Mouse (Mus musculus) ES-E14 (cell line): ENCODE data around the gene Med7. TPM values are rescaled to one million over a fixed set of nuclear protein-coding genes. Genes with fewer than 3 reads are reported as not detected.

Experiments used
- DNase-seq: peaks from one replicate; pipeline ENCODE4 v3.0.0-alpha.2; 2013; ENCODE audit warnings: low read depth, low spot score
- H3K27ac ChIP-seq: 2 replicates; pipeline ENCODE4 v1.5.1; 2012; ENCODE audit warnings: low read depth, mild to moderate bottlenecking, low read length, moderate library complexity, mixed read lengths; ENCODE audit not compliant: poor library complexity, insufficient read depth, severe bottlenecking
- H3K36me3 ChIP-seq: 2 replicates; pipeline ENCODE4 v1.6.1; 2012; ENCODE audit warnings: mild to moderate bottlenecking, low read length, moderate library complexity, mixed read lengths; ENCODE audit not compliant: control insufficient read depth, poor library complexity, insufficient read depth, severe bottlenecking
- H3K4me1 ChIP-seq, 2 experiments: fragments of 150-350 bp in 1 of 2; sonication (generic) in 1 of 2; 2 replicates each; pipeline ENCODE4 v1.6.1; 2012; ENCODE audit warnings: low read length in 2 of 2, mild to moderate bottlenecking in 1 of 2, mixed read lengths in 1 of 2; ENCODE audit not compliant: control insufficient read depth in 2 of 2, insufficient read depth in 2 of 2, poor library complexity in 1 of 2
- H3K4me3 ChIP-seq, 2 experiments: fragments of 150-350 bp in 1 of 2; sonication (generic) in 1 of 2; 2 replicates each; pipeline ENCODE4 v1.5.1; 2012; ENCODE audit warnings: low read length in 2 of 2, low read depth in 1 of 2, mild to moderate bottlenecking in 1 of 2, mixed read lengths in 1 of 2; ENCODE audit not compliant: insufficient read depth in 1 of 2, poor library complexity in 1 of 2, severe bottlenecking in 1 of 2
- H3K9ac ChIP-seq: 2 replicates; pipeline ENCODE4 v1.6.1; 2012; ENCODE audit warnings: low read depth, mild to moderate bottlenecking, low read length, mixed read lengths; ENCODE audit not compliant: poor library complexity, insufficient read depth, severe bottlenecking
- H3K9me3 ChIP-seq: fragments of 150-350 bp; sonication (generic); 2 replicates; pipeline ENCODE4 v1.6.1; 2012; ENCODE audit warnings: low read depth, mild to moderate bottlenecking, low read length; ENCODE audit not compliant: control insufficient read depth, insufficient read depth
- CHD2 ChIP-seq: IDR thresholded peaks from 2 replicates; pipeline ENCODE4 v1.6.1; 2014; ENCODE audit warnings: mild to moderate bottlenecking, low read depth, low read length, inconsistent platforms
- HCFC1 ChIP-seq: IDR thresholded peaks from 2 replicates; pipeline ENCODE4 v1.6.1; 2012; ENCODE audit warnings: low read length, inconsistent platforms, borderline replicate concordance; ENCODE audit not compliant: insufficient read depth
- MAFK ChIP-seq: IDR thresholded peaks from 2 replicates; pipeline ENCODE4 v1.6.1; 2014; ENCODE audit warnings: mild to moderate bottlenecking, low read depth, low read length, inconsistent platforms; ENCODE audit not compliant: insufficient read depth
- ZC3H11A ChIP-seq: IDR thresholded peaks from 2 replicates; pipeline ENCODE4 v1.6.1; 2012; ENCODE audit warnings: low read depth, mild to moderate bottlenecking, inconsistent platforms, low read length, borderline replicate concordance
- ZNF384 ChIP-seq: IDR thresholded peaks from 2 replicates; pipeline ENCODE4 v1.6.1; 2012; ENCODE audit warnings: low read depth, low read length, inconsistent platforms
- in situ Hi-C, 2 experiments: fragments of 600-800 bp; cut with MboI; formaldehyde crosslinking; loops; one replicate each; pipeline ENCODE4 v1.15.1; 2025; ENCODE audit warnings: low sequenced_read_pairs in 2 of 2, inconsistent platforms in 1 of 2; ENCODE audit not compliant: unreplicated experiment in 2 of 2
- total RNA-seq: library from RNA; depleted of rRNA; stranded (reverse); fragments of 300-350 nt; gene quantifications from 2 replicates; pipeline ENCODE4 v1.2.3, GENCODE M21; 2012

The Med7 gene
- total RNA-seq, 1 experiment: 44.1 TPM

DNA sequence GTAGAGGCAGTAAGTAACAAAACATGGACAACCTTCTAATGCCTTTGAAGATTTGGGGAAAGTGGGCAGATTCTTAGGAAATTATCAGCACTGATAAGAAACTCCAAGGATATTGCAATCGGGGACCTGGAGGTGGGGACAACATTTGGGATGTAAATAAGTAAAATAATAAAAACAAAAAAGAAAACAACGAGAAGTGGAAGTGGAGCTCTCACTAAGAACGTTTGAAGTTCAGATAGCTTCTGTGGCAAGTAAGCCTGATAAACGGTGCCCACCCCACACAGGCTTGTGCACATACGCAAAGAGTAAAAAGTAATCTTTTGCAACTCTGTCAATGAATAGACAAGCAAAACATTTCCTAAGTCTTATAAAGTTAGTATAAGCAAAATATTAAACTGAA lies 7.3 kb downstream of the Med7 start:
- Histone ChIP-seq H3K9ac (no peak overlapping the region), H3K4me1 (no peaks in the 10 kb centered on the region), H3K27ac (no peak overlapping the region), H3K9me3 (no peaks in the 10 kb centered on the region), H3K4me3 (no peak overlapping the region), H3K36me3 (peaks cover 5% of the 10 kb centered on the region)
- TF ChIP-seq CHD2 (no peak), ZNF384 (no peak), MAFK (no peak), HCFC1 (no peak), ZC3H11A (no peak)
- DNase-seq: no peak
- in situ Hi-C loops: no loop called here

DNA sequence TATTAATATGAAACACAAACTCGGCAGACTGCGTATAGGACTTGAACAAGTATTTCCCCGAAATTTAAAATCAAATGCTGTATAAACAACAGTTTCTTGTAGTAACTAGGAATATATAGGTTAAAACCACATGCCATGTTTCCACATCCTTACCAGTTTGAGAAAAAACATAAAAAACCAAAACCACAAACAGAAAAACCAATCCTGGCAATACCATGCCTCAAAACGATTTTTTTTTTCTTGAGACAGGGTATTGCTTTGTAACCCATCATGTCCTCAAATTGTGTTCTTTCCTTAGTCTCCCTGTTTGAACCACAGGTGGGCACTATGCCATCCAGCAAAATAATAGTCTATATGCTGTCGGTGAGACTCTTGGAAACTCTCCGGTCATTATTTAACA lies 9.4 kb downstream of the Med7 start:
- TF ChIP-seq ZC3H11A (no peak), HCFC1 (no peak), ZNF384 (no peak), MAFK (no peak), CHD2 (no peak)
- Histone ChIP-seq H3K4me3 (no peak overlapping the region), H3K4me1 (no peaks in the 10 kb centered on the region), H3K36me3 (no peaks in the 10 kb centered on the region; the same call in 1 of the 2 replicates), H3K9me3 (no peaks in the 10 kb centered on the region), H3K9ac (no peak overlapping the region), H3K27ac (no peak overlapping the region)
- in situ Hi-C loops: no loop called here
- DNase-seq: no peak

- no peak for TF ChIP-seq CHD2
- TF ChIP-seq MAFK: no peak
- no peak for TF ChIP-seq HCFC1
- TF ChIP-seq ZNF384: no peak
- no peak; the same call in 1 of the 2 replicates for TF ChIP-seq ZC3H11A
- no peaks in the 10 kb centered on the region for H3K36me3 ChIP-seq
- no peak for DNase-seq
- no peak overlapping the region for H3K27ac ChIP-seq
- in situ Hi-C loops: no loop called here
- no peak overlapping the region for H3K4me3 ChIP-seq
- no peaks in the 10 kb centered on the region for H3K4me1 ChIP-seq
- no peak overlapping the region for H3K9ac ChIP-seq
- H3K9me3 ChIP-seq: no peaks in the 10 kb centered on the region
Observed at GRCm38 (mm10) chr11:46447644-46448484, 11.1 kb downstream of the Med7 start.

GRCm38 (mm10) chr11:46449461-46450080 lies 12.8 kb downstream of the Med7 start:
- TF ChIP-seq MAFK (no peak), ZC3H11A (no peak), HCFC1 (no peak), ZNF384 (no peak)
- Histone ChIP-seq H3K36me3 (no peaks in the 10 kb centered on the region), H3K9ac (no peak overlapping the region), H3K4me1 (no peaks in the 10 kb centered on the region), H3K9me3 (no peaks in the 10 kb centered on the region), H3K27ac (no peak overlapping the region), H3K4me3 (peak overlapping the region in 1 of 2 experiments; percentile 18; a peak in 1 of 4 replicates)
- in situ Hi-C loops: no loop called here
- DNase-seq: no peak
